Mouse (Mus musculus) E14TG2a.4 (cell line): Measurements from ENCODE around the gene Cd84.

Source experiments
- CTCF ChIP-seq: conservative IDR thresholded peaks from 2 replicates; pipeline ENCODE4 v1.5.1; 2014; ENCODE audit warnings: low read length
- NANOG ChIP-seq: IDR thresholded peaks from 2 replicates; pipeline ENCODE4 v1.6.1; 2014; ENCODE audit warnings: borderline replicate concordance, low read length, mixed read lengths
- POU5F1 ChIP-seq: IDR thresholded peaks from 2 replicates; pipeline ENCODE4 v1.6.1; 2014; ENCODE audit warnings: low read length, borderline replicate concordance

GRCm38 (mm10) chr1:171845035-171845754 lies 5.7 kb downstream of the Cd84 start:
- TF ChIP-seq CTCF (no peak), NANOG (no peak), POU5F1 (no peak)
